In the genomic region with DNA sequence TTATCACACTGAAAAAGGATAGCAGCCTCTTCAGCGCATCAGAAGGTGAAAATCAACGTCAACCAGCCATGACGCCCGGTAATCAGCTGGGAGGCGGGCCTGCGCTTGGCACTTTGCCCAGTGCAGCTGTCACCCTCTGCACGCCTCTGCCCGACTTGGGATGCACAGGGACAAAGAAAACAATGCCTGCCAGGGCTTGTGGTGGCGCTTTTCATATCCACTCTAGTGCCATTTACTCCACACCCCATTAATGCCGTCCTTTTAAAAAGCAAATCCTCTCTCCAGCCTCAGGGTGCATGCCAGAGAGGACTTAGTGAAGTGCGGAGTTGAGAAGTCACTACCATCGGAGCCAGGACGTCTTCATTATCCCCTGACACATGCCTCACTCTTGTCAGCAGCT, we compare ENCODE assay signal across 9 mouse cellular contexts.
A peak's percentile ranks its signal among the peaks of the same experiment; 100 is the strongest.
DNase-seq lines count a peak whose midpoint lies in the region; ATAC-seq lines count a peak whose summit lies in the region.
"Had no signal": no experiment of that assay in that cellular context is flagged by ENCODE, and none has a peak within 500 bp of the region (broad histone marks: within the 10 kb centered on the region; RNA-seq: fewer than 3 reads in every experiment).

No protein-coding gene starts in this region.

- no peak overlapping the region for H3K4me3 ChIP-seq in heart, embryonic 13.5 days
- no peak overlapping the region for H3K4me3 ChIP-seq in hindbrain, embryonic 13.5 days

- peak overlapping the region; percentile 69 for H3K27ac ChIP-seq in heart, embryonic 13.5 days (replicated peaks)
- peak overlapping the region; percentile 82 for H3K27ac ChIP-seq in hindbrain, embryonic 13.5 days
- H3K27ac ChIP-seq: stomach, postnatal 0 days had no signal

- ATAC-seq in heart, embryonic 13.5 days (ENCODE audit: extremely low read depth, insufficient number of reproducible peaks, low FRiP score, low TSS enrichment): peak; percentile 41; the same call in 1 of the 2 replicates
- peak; percentile 49 for ATAC-seq in hindbrain, embryonic 13.5 days (ENCODE audit: low FRiP score)

- WGBS in heart, embryonic 13.5 days: 18% methylated on average over 13 of the region's 13 CpGs
- WGBS in hindbrain, embryonic 13.5 days: 23% methylated on average over 13 of the region's 13 CpGs

- H3K36me3 ChIP-seq in heart, embryonic 13.5 days: no peaks in the 10 kb centered on the region
- no peaks in the 10 kb centered on the region for H3K36me3 ChIP-seq in hindbrain, embryonic 13.5 days

- peaks cover 54% of the 10 kb centered on the region for H3K4me1 ChIP-seq in heart, embryonic 13.5 days
- H3K4me1 ChIP-seq in hindbrain, embryonic 13.5 days (replicated peaks): peaks cover 49% of the 10 kb centered on the region

- peak overlapping the region; percentile 33; the same call in 1 of the 2 replicates for H3K9ac ChIP-seq in heart, embryonic 13.5 days
- H3K9ac ChIP-seq in hindbrain, embryonic 13.5 days: no peak overlapping the region

- H3K4me2 ChIP-seq in heart, embryonic 13.5 days: peak overlapping the region; percentile 28
- H3K4me2 ChIP-seq in hindbrain, embryonic 13.5 days: no peak overlapping the region

- no peaks in the 10 kb centered on the region for H3K9me3 ChIP-seq in heart, embryonic 13.5 days
- no peaks in the 10 kb centered on the region for H3K9me3 ChIP-seq in hindbrain, embryonic 13.5 days

- DNase-seq in heart, adult 8-10 months (ENCODE audit: low spot score): no peak
- peak; percentile 47 for DNase-seq in right cerebral cortex, postnatal 4 days
- DNase-seq in right cerebral cortex, adult 2 months (ENCODE audit: low spot score in 2 of 2): no peak
- DNase-seq in retina, postnatal 1 day: peak; percentile 89
- DNase-seq in left cerebral cortex, adult 11 months (ENCODE audit: low spot score): no peak
- DNase-seq in cerebellum, adult 11-12 months: no peak

- no peaks in the 10 kb centered on the region for H3K27me3 ChIP-seq in heart, embryonic 13.5 days (replicated peaks)
- H3K27me3 ChIP-seq in hindbrain, embryonic 13.5 days: peaks cover 30% of the 10 kb centered on the region

Comparison
In these comparisons a context has a peak if more than half of its experiments do, and no peak if none do; other contexts are left out.
1. DNase-seq: peak in right cerebral cortex, postnatal 4 days (single experiment) and retina, postnatal 1 day (single experiment); none in heart, adult 8-10 months (single experiment), right cerebral cortex, adult 2 months (0 of 2), left cerebral cortex, adult 11 months (single experiment) and cerebellum, adult 11-12 months (single experiment).